In genomic region chr14:25694569-25694897, GRCm38 (mm10) we compare ENCODE assay signal across 8 mouse cellular contexts. TPM values are rescaled to one million over a fixed set of nuclear protein-coding genes. Genes with fewer than 3 reads are reported as not detected.
DNase-seq lines count a peak whose midpoint lies in the region; ATAC-seq and TF ChIP-seq lines count a peak whose summit lies in the region.

No protein-coding gene starts in this region.

- H3K9me3 ChIP-seq in MEL (replicated peaks; ENCODE audit: insufficient read depth, low read length) = no peaks in the 10 kb centered on the region
- H3K9me3 ChIP-seq in forebrain, embryonic 14.5 days (replicated peaks; ENCODE audit: control insufficient read depth, low read length) = no peaks in the 10 kb centered on the region
- no peaks in the 10 kb centered on the region for H3K9me3 ChIP-seq in kidney, postnatal 0 days (replicated peaks; ENCODE audit: low read length)
- H3K9me3 ChIP-seq in megakaryocyte, embryonic 14.5 days = no peaks in the 10 kb centered on the region

- H3K4me2 ChIP-seq in forebrain, embryonic 14.5 days (ENCODE audit: low read length) = peak overlapping the region; percentile 98
- peak overlapping the region; percentile 86 for H3K4me2 ChIP-seq in kidney, postnatal 0 days (ENCODE audit: low read length)

- peaks cover 0 to 9% of the 10 kb centered on the region in 2 experiments; a peak in 2 of 4 replicates for H3K36me3 ChIP-seq in MEL (ENCODE audit: control insufficient read depth in 1 of 2, insufficient read depth in 2 of 2, low read length in 2 of 2)
- peaks cover 34% of the 10 kb centered on the region for H3K36me3 ChIP-seq in forebrain, embryonic 14.5 days (ENCODE audit: control insufficient read depth, insufficient read depth, low read length)
- H3K36me3 ChIP-seq in kidney, postnatal 0 days (ENCODE audit: insufficient read depth, low read length) = peaks cover 27% of the 10 kb centered on the region; the same call in 1 of the 2 replicates
- H3K36me3 ChIP-seq in megakaryocyte, embryonic 14.5 days (replicated peaks; ENCODE audit: low read length) = peaks cover 63% of the 10 kb centered on the region

- TF ChIP-seq RAD21 in MEL (IDR thresholded peaks at IDR 0.05; ENCODE audit: low read depth, low read length) = no peak

- peak; percentile 6; the same call in 1 of the 2 replicates for ATAC-seq in forebrain, embryonic 14.5 days
- peak; percentile 67 for ATAC-seq in kidney, postnatal 0 days (replicated peaks; ENCODE audit: low FRiP score, low read depth)
- no peak for ATAC-seq in granulocyte monocyte progenitor cell, adult 5-6 weeks (replicated peaks; ENCODE audit: poor library complexity, severe bottlenecking)

- H3K4me3 ChIP-seq in MEL (ENCODE audit: control insufficient read depth in 1 of 2, insufficient read depth in 1 of 2, low read depth in 2 of 2, low read length in 2 of 2) = peak overlapping the region; percentile 66 to 74
- peak overlapping the region; percentile 88 for H3K4me3 ChIP-seq in forebrain, embryonic 14.5 days (ENCODE audit: low read depth, low read length)
- H3K4me3 ChIP-seq in kidney, postnatal 0 days (replicated peaks; ENCODE audit: low read depth, low read length) = peak overlapping the region; percentile 79
- H3K4me3 ChIP-seq in megakaryocyte, embryonic 14.5 days (replicated peaks) = peak overlapping the region; percentile 97

- peak overlapping the region; percentile 94 for H3K9ac ChIP-seq in MEL (ENCODE audit: control insufficient read depth, low read depth, low read length, poor library complexity, severe bottlenecking)
- H3K9ac ChIP-seq in forebrain, embryonic 14.5 days (ENCODE audit: low read length) = peak overlapping the region; percentile 83
- peak overlapping the region; percentile 76 for H3K9ac ChIP-seq in kidney, postnatal 0 days (ENCODE audit: low read depth, low read length)

- peaks cover 20% of the 10 kb centered on the region for H3K79me2 ChIP-seq in MEL (ENCODE audit: control insufficient read depth, insufficient read depth, low read length, poor library complexity)

- peak overlapping the region; percentile 33 for H3K27ac ChIP-seq in MEL (ENCODE audit: control insufficient read depth, low read depth, low read length)
- no peak overlapping the region for H3K27ac ChIP-seq in forebrain, embryonic 14.5 days (ENCODE audit: low read depth, low read length)
- H3K27ac ChIP-seq in kidney, postnatal 0 days = peak overlapping the region; percentile 63; the same call in 1 of the 2 replicates

- no peak for TF ChIP-seq EP300 in MEL (IDR thresholded peaks at IDR 0.05; ENCODE audit: low read depth in 1 of 2, low read length in 2 of 2)

- TF ChIP-seq POLR2A in MEL (IDR thresholded peaks at IDR 0.05; ENCODE audit: control insufficient read depth in 1 of 2, insufficient read depth in 1 of 2, low read depth in 1 of 2, low read length in 2 of 2, poor library complexity in 1 of 2) = no peak

- DNase-seq in CD4-positive helper T cell, adult 2 months (ENCODE audit: low read depth, low spot score) = peak; percentile 35
- DNase-seq in MEL (ENCODE audit: low read depth, low spot score) = peak; percentile 53
- DNase-seq in forebrain, embryonic 14.5 days (ENCODE audit: low spot score) = no peak
- DNase-seq in kidney, postnatal 0 days (ENCODE audit: low spot score) = no peak
- no peak for DNase-seq in retina, postnatal 1 day
- no peak for DNase-seq in urinary bladder, adult 18-20 months (ENCODE audit: low spot score in 2 of 2)

- H3K27me3 ChIP-seq in MEL (ENCODE audit: control insufficient read depth in 1 of 2, insufficient read depth in 2 of 2, low read length in 2 of 2) = no peaks in the 10 kb centered on the region
- H3K27me3 ChIP-seq in forebrain, embryonic 14.5 days (replicated peaks; ENCODE audit: control insufficient read depth, insufficient read depth, low read length) = no peaks in the 10 kb centered on the region
- no peaks in the 10 kb centered on the region for H3K27me3 ChIP-seq in kidney, postnatal 0 days (ENCODE audit: insufficient read depth, low read length)
- H3K27me3 ChIP-seq in megakaryocyte, embryonic 14.5 days (replicated peaks) = peaks cover 14% of the 10 kb centered on the region

- 0% methylated on average over 10 of the region's 10 CpGs for WGBS in forebrain, embryonic 14.5 days
- 1% methylated on average over 10 of the region's 10 CpGs for WGBS in kidney, postnatal 0 days

- TF ChIP-seq CTCF in MEL (IDR thresholded peaks at IDR 0.05 in 2 of 3, conservative IDR thresholded peaks at IDR 0.05 in 1 of 3; ENCODE audit: control insufficient read depth in 1 of 3, insufficient read depth in 1 of 3, low read depth in 2 of 3, low read length in 3 of 3, poor library complexity in 1 of 3, severe bottlenecking in 1 of 3) = no peak
- TF ChIP-seq CTCF in kidney, postnatal 0 days (IDR thresholded peaks at IDR 0.05; ENCODE audit: low read depth) = no peak

- peaks cover 3 to 18% of the 10 kb centered on the region in 2 experiments; a peak in 3 of 4 replicates for H3K4me1 ChIP-seq in MEL (ENCODE audit: control insufficient read depth in 1 of 2, insufficient read depth in 2 of 2, low read length in 2 of 2)
- H3K4me1 ChIP-seq in forebrain, embryonic 14.5 days (ENCODE audit: control insufficient read depth, insufficient read depth, low read length) = peaks cover 12% of the 10 kb centered on the region
- peaks cover 11% of the 10 kb centered on the region for H3K4me1 ChIP-seq in kidney, postnatal 0 days (replicated peaks; ENCODE audit: insufficient read depth, low read length)
- H3K4me1 ChIP-seq in megakaryocyte, embryonic 14.5 days = peaks cover 80% of the 10 kb centered on the region

TF ChIP-seq in MEL, 35 proteins besides CTCF, POLR2A, EP300 and RAD21:
- TF ChIP-seq MXI1 (IDR thresholded peaks at IDR 0.05; ENCODE audit: low read depth, low read length) (peak; percentile 85), USF1 (IDR thresholded peaks at IDR 0.05; ENCODE audit: low read depth, low read length) (peak; percentile 67), CHD1 (IDR thresholded peaks at IDR 0.05; ENCODE audit: low read depth, low read length) (0 out of 2 replicates have a peak, but pooled peaks have one; percentile 10), JUND (IDR thresholded peaks at IDR 0.05; ENCODE audit: low read depth, low read length) (no peak)

RNA-seq across cellular contexts. Expression of gene Ppif, which starts 0.6 kb away (rescaled TPM):
- total RNA-seq in MEL (2012; rRNA removed) = 56.3 and 71.0 TPM in 2 replicates
- polyA plus RNA-seq in MEL (2012; ENCODE audit: insufficient read depth in 1 of 2, insufficient read length in 2 of 2, low read depth in 1 of 2, low replicate concordance in 2 of 2, missing spikeins in 1 of 2) = 100 to 1,000 TPM; 127 to 128 TPM
- 25.3 and 28.2 TPM in 2 replicates for polyA plus RNA-seq in forebrain, embryonic 14.5 days (2014; fragmentation: Nextera tagmentation; extraction: Ambion mirVana)
- polyA plus RNA-seq in kidney, postnatal 0 days (2015; fragmentation: Nextera tagmentation; extraction: Ambion mirVana) = 56.5 and 61.2 TPM in 2 replicates
- 237 and 451 TPM in 2 replicates for polyA plus RNA-seq in megakaryocyte, embryonic 14.5 days (2012; ENCODE audit: insufficient read depth, low replicate concordance)
- total RNA-seq in granulocyte monocyte progenitor cell, adult 5-6 weeks (2014; fragmentation: Nextera tagmentation) = 91.9 and 93.5 TPM in 2 replicates
- 21.8 and 23.8 TPM in 2 replicates for total RNA-seq in granulocyte monocyte progenitor cell, adult 5-6 weeks (2017)

Comparison
In these comparisons a context has a peak if more than half of its experiments do, and no peak if none do; other contexts are left out.
1. DNase-seq: peak in CD4-positive helper T cell, adult 2 months (single experiment) and MEL (single experiment); none in forebrain, embryonic 14.5 days (single experiment), kidney, postnatal 0 days (single experiment), retina, postnatal 1 day (single experiment) and urinary bladder, adult 18-20 months (0 of 2).
2. Peak in every context shown above with its lines, with median percentiles within 50 percentile points of each other: H3K4me3 ChIP-seq and H3K9ac ChIP-seq.